Mouse (Mus musculus) neural tube, embryonic 10.5 days (tissue): ENCODE data around the gene Foxp1.

Source experiments
- DNase-seq: peaks from one replicate; pipeline ENCODE4 v3.0.0-alpha.2; 2017; ENCODE audit warnings: low spot score; ENCODE audit errors: extremely low spot score

Foxp1 gene

DNA sequence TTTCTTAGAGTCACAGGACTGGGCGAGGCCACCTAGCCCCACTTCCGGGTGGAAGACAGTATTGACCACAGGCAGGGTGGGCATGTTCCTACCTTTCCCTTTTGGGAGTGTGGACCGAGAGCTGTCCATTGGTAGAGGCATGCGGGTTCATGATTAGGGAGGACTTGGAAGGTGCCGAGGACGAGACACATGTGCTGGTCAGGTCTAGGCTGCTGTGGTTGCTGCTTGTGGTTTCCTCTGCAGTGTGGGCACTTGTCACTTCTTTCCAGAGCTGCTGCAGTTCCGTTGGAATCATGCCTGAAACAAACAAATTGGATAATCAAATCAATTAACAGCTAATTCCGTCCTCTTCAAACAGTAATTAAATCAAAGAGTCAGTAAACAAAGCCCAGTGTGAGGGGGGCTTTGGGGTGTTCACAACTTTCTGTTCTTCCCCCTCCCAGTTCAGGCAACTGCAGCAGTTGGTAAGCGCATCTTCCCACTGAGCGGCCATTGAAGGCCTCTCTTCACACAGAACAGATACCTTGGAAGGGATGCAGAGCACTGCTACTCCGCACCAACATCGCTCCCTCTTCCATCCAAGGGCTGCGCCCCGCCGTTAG is 519.3 kb downstream of the Foxp1 start:
- no peak for DNase-seq

DNA sequence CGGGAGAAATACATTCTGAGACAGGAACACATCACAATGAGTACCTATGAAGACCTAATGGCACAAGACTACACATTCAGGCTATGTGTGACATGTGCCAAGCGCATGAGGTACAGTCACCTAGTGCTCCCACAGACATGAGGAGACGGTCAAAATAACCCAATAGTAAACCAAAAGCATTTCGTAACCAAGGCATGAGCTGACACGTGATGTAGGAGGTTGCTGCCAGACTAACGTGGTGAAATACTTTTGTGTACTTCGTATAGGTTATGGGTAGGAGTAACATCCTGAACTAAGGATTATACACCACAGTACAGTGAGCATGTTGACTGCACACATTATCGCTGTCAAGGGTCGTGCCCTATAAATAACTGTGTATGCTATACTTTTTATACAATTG is 520.9 kb downstream of the Foxp1 start:
- no peak for DNase-seq

DNA sequence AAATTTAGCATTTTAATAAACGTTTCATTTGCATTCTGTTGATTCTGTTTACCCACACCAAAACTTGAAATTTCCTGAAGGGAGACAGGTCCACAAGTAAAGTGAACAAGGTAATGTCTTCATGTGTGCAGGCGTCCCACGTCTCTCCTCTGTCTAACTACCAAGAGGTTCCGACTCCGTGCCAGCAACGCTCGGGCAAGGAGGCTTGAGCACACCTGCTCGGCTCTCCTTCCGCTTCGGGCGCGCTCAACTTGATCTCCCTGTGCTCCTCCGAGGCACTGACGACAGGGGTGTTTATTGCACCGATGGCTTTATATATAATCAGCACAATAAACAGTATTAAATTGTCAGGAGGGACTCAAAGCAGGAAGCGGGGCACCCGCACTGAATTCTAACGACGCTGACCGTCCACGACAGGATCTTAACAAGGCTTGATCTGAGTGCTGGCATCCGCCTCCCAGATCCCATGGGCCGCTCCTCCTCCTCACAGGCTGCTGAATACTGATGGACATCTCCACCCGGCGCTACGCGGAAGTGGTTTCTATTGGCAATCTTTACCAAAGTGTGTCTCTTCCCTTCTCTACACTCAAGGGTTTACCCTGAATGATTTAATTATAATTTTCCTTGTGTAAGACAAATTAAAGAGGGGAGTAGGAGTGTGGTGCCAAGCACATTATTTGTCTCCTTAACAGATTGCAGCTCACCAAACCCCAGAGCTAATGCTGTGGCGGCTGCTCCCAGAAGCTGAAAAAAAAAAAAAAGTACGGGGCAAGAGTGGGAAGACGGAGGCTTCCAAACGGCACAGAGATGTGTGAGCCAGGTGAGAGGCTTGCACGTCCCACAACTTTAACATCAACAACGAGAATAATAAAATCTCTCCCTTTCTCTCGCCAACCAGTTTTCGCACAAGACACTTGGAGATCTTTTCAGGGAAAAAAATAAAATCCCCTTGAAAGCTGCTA is 523.3 kb downstream of the Foxp1 start:
- no peak for DNase-seq

DNA sequence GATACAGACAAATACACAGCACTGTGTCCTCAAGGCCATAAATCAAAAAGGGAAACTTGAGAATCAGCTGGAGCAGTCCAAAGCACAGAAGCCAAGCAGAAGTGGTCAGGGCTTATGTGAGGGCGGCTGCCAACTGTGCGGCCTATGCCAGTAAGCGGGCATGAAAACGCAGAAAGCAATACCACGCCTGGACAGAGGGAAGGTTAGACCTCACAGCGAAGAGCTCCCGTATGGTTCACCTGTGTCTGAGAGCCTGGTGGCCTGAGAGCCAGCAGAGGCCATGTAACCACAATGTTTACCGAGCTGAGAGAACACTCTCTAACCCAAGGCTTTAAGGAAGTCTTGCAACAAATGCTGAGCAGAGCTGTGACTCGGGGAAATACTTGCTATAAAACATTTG is 524.8 kb downstream of the Foxp1 start:
- no peak for DNase-seq

DNA sequence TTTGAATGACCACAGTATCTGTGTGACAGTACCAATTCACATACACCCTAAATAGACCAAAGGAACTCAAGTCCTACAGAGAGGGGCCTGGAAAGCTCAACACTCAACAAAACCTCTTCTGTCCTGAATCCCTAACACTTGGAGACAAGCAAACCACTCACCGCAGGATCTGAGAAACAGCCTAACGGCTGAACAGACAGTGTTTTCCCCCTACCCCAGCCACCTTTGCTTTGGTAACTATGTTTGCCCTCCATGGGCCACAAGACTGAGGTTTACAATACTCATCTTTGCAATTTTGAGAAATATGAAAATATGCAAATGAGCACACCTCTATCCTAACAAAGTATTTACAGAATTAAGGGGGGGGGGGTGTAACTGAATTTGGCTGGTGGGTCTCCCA is 525.7 kb downstream of the Foxp1 start:
- DNase-seq, result no peak

DNA sequence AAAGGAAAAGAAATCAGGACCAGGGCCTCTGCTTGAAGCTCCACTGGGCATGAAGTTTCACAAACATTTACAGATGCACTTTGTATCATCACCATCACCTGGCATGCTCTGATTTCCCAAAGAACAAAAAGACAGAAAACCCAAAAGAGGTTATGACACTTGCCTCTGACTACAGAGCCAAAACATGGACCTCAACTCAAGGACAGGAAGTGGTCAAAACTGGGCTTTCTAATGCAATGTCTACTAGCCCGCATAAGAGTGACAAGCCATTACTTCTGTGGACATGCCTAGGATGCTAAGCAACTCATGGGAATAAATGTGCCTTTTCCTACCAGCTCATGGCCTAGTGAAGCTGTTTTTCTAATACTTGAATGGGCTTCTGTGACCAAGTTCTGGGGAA is 526.2 kb downstream of the Foxp1 start:
- no peak for DNase-seq

DNA sequence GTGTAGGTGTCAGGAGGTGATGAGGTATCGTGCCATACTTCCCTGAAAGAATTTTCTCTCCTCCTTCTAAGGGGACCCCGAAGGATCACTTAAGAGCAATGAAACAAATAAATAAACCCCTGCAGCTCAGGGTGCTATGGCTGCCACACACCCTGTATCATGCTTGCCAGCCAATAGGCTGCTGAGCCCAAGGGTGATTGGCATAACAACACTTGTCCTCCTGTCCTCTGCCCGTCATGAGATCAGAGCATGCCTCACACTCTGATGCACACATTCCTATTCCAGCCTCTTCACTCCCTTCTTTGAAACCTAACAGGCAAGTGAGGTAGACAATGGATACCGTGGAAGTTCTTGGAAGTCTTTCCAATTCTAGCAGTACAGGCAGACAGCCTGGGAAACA is 526.8 kb downstream of the Foxp1 start:
- no peak for DNase-seq

DNA sequence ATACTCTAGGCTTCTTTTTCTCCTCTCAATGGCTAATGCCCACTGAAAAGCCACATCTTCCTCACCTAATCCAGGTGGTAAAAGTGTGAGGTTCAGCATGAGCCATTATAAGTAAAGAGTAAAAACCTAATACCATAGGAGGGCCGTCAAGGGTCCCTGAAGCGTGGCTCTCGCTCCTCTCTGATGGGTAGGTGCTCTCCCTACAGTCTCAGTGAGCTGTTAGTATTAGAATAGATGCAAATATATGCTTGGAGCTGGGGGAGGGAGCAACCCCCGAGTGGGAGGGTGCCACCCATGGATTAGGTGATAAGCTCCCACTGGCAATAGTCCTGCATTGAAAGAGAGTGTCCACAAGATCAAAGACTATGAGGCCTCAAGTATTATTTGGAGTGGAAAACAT is 527.6 kb downstream of the Foxp1 start:
- DNase-seq, result no peak

DNA sequence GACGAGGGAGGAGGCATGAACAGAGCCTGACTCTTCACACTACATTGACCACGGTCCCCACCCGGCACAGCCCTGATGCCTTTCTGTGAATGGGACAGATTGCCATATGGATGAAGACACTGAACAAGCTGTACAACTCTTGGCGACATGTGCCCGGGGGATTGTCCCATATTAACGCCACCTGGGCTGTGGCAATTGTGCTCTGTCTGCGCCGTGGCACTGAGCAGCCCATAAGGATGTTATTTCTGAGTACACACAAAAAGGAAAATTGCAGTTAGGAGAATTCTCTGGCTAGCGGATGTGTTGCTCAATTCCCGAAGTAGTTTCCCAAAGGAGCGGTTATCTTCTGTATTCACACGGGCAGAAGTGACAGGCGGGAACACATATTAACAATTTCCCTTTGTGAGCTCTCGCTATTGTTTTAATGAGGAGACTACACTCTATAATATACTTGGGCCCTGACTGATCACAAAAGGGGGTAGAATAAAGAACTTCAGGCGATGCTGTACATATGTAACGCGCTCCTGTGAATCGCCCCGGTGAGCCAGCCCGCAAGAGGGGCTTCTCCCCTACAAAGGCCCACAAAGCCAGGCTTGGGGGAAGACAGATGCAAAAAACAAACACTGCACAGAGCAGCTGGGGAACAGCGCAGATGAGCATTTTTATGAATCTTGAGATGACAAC is 528.3 kb downstream of the Foxp1 start:
- DNase-seq, result no peak

DNA sequence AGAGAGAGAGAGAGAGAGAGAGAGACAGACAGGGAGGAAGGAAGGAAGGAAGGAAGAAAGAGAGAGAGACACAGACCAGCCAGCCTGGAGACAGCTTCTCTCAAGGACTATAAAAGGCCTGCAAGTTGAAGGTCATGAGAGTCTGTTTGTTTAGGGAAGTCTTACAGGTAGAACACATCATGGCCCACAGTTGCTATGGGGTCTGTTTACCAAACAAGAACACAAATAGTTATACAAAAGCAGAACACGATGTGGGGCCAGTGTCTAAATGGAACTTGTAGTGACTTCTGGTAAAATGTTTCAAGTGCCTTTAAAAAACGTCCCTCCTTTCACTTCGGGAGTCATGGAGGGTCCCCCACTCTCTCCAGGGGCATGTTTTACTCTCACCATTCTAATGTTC is 529.3 kb downstream of the Foxp1 start:
- DNase-seq, result no peak

DNA sequence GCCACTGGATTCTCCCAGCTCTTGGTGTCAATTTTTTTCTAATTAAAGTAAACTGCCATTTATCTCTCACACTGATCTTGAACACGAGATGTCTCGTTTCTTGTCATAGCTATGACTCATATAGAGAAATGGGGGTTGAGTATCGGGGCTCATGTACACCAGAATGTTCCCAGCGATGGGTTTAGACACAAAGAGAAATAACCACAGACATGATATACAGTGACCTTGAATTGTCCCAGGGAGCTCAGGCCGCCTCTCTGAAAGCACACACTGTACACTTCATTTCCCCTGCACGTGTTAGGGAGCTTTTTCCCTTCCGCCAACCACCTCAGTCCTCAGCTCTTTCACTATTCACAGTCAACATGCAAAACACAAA is 529.8 kb downstream of the Foxp1 start:
- DNase-seq, result no peak

GRCm38 (mm10) chr6:98991900-98992771 is 530.4 kb downstream of the Foxp1 start:
- DNase-seq, result no peak

GRCm38 (mm10) chr6:98987533-98988169 is 534.9 kb downstream of the Foxp1 start:
- no peak for DNase-seq

GRCm38 (mm10) chr6:98985452-98985851 is 537.1 kb downstream of the Foxp1 start:
- no peak for DNase-seq

- no peak for DNase-seq
Measured at GRCm38 (mm10) chr6:98984626-98985025, 537.9 kb downstream of the Foxp1 start.

- no peak for DNase-seq
Measured at GRCm38 (mm10) chr6:98984026-98984425, 538.5 kb downstream of the Foxp1 start.

DNA sequence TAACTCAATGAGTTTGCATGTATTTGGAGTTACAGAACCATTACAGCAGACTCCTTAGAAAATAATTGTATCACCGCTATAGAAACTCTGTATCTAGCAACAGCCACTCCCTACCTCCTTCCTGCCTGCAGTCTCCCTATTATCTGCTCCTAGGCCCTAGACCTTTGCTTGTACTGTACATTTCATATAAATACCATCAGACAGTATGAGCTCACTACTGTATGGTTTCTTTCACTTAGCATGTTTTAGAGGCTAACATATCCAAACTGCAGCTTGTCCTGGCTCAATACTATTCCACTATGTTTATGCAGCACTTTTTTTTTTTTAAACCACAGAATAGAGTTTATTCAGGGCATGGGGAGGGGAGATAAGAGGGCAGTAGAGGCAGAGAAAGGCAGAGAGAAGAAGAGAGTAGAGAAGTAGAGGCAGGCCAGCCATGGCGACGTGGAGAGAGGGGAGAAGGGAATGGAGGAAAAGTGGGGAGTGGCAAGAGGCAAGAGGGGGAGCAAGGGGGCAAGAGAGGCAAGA is 539.1 kb downstream of the Foxp1 start:
- no peak for DNase-seq

GRCm38 (mm10) chr6:98981265-98981664 is 541.3 kb downstream of the Foxp1 start:
- DNase-seq, result no peak

GRCm38 (mm10) chr6:98980432-98980831 is 542.1 kb downstream of the Foxp1 start:
- no peak for DNase-seq

DNA sequence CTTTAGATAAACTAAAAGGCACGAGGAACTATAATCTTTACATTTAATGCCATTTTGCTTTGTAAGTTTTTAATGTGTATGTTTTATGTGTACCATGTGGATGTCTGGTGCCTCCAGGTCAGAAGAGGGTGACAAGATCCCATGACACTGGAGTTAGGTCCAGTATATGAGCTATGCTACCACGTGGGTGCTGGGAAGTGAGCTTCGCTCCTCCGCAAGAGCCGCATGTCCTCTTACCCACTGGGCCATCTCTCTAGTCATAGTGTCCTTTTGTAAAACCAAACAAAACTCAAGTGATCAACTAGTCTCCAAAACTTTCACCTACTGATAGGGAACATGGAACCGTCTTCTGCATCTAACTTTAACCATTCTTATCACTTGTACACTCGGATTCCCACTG is 542.5 kb downstream of the Foxp1 start:
- DNase-seq, result no peak

DNA sequence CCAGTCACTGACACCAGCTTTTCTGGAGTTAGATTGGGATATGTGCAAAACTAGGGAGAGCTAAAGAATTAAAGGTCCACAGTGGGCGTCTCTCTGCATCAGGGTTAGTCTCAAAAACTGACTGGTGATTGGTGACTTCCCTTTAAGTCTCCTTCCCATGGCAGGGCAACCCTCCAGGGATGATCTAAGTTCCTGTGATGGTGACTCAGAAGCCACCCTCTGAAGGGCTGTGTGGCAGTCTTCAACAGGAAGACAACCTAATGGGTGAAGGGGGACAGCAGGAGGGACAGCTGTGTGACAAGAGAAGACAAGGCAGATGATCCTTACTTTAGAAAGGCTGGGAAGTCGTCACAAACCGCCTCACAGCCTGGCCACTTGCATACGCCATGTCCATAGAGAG is 544.7 kb downstream of the Foxp1 start:
- no peak for DNase-seq
